Mouse (Mus musculus): ENCODE results near the gene Mzf1.

The Mzf1 gene

GRCm38 (mm10) chr7:13001584-13001983 is 53.0 kb downstream of the Mzf1 start:
- no peak for DNase-seq

- DNase-seq: no peak
Measured at GRCm38 (mm10) chr7:12998851-12999250, 55.7 kb downstream of the Mzf1 start, which contains the start of gene Trim28. TSS of gene Trim28 (plus strand) at chr7:12999114.

GRCm38 (mm10) chr7:12998053-12998452 is 56.5 kb downstream of the Mzf1 start, which contains the start of gene Slc27a5:
TSS of gene Slc27a5 (minus strand) at chr7:12998192.
- DNase-seq: no peak

- no peak for DNase-seq
Measured at GRCm38 (mm10) chr7:12997230-12997629, 57.3 kb downstream of the Mzf1 start.

- DNase-seq: no peak
Measured at GRCm38 (mm10) chr7:12995862-12996261, 58.7 kb downstream of the Mzf1 start.

- DNase-seq: no peak
Measured at GRCm38 (mm10) chr7:12993148-12993547, 61.4 kb downstream of the Mzf1 start.
